8 mouse cellular contexts compared by ENCODE assay signal in the genomic region with DNA sequence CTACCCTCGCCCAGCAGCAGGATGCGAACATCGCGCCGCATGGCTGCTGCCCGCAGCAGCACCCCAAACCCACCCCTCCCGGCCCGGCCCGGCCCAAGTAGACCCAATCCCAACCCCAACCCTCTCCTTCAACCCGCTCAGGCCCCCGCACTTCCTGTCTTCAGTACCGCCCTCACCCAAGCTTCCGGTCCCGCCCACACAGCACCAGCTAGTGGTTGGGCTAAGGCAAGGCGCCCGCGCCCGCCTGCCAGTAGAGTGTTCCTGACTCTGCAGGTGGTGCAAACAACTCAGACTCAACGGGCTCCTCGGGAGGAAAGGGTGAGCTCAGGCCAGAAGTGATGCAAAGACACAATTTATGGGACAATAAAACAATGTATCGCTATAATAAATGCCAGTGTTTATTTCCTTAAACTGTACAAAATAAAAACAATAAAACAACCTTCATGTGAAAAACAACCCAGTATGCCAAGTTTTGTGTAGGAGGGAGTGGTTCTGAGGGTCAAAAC. TPM values are rescaled to one million over a fixed set of nuclear protein-coding genes. Genes with fewer than 3 reads are reported as not detected.
DNase-seq lines count a peak whose midpoint lies in the region; ATAC-seq and TF ChIP-seq lines count a peak whose summit lies in the region.

Gene Rhot2 (minus strand): TSS at position 456 of the 506 bp plus-strand sequence.

- intact Hi-C loops in heart, postnatal 25 days (cut with DNase I), result loop anchor here (1.0 kb wide), 1 partner anchor 15 kb away; no protein-coding TSS in a partner anchor

- peak within 1 kb of the TSS; percentile 73 for H3K27ac ChIP-seq in forebrain, embryonic 15.5 days (replicated peaks)
- H3K27ac ChIP-seq in layer of hippocampus, adult 2 months, result peak within 1 kb of the TSS; percentile 96
- H3K27ac ChIP-seq in lung, embryonic 14.5 days (ENCODE audit: low read depth), result peak within 1 kb of the TSS; percentile 72
- peak within 1 kb of the TSS; percentile 43 for H3K27ac ChIP-seq in olfactory bulb, adult 2 months (ENCODE audit: insufficient read depth, low read depth, low read length)
- peak within 1 kb of the TSS; percentile 71 for H3K27ac ChIP-seq in thymus, adult 2 months (ENCODE audit: control insufficient read depth, insufficient read depth, low read length)

- peak within 1 kb of the TSS; percentile 84 for H3K4me3 ChIP-seq in forebrain, embryonic 15.5 days
- peak within 1 kb of the TSS; percentile 83 for H3K4me3 ChIP-seq in layer of hippocampus, adult 2 months
- H3K4me3 ChIP-seq in lung, embryonic 14.5 days (ENCODE audit: low read depth, low read length), result peak within 1 kb of the TSS; percentile 85
- peak within 1 kb of the TSS; percentile 80 for H3K4me3 ChIP-seq in olfactory bulb, adult 2 months (ENCODE audit: insufficient read depth, low read depth, low read length)
- peak within 1 kb of the TSS; percentile 87 for H3K4me3 ChIP-seq in thymus, adult 2 months (ENCODE audit: control insufficient read depth, insufficient read depth, low read length)

- peak; percentile 91 for DNase-seq in ES-CJ7 (ENCODE audit: low read depth, low spot score)
- DNase-seq in cerebellum, adult 11 months, result peak; percentile 90
- peak; percentile 89 for DNase-seq in heart, postnatal 25 days (ENCODE audit: low spot score)
- DNase-seq in layer of hippocampus, adult 2 months (ENCODE audit: low spot score in 2 of 2), result peak; percentile 95 to 96
- DNase-seq in lung, embryonic 14.5 days, result peak; percentile 97
- peak; percentile 97 for DNase-seq in thymus, adult 2 months

- no peaks in the 10 kb centered on the region for H3K9me3 ChIP-seq in forebrain, embryonic 15.5 days
- H3K9me3 ChIP-seq in lung, embryonic 14.5 days (ENCODE audit: low read depth, low read length), result no peaks in the 10 kb centered on the region

- no peaks in the 10 kb centered on the region for H3K27me3 ChIP-seq in forebrain, embryonic 15.5 days
- no peaks in the 10 kb centered on the region for H3K27me3 ChIP-seq in lung, embryonic 14.5 days (ENCODE audit: insufficient read depth, low read length)
- H3K27me3 ChIP-seq in thymus, adult 2 months (ENCODE audit: control insufficient read depth, insufficient read depth, low read length), result no peaks in the 10 kb centered on the region

- peaks cover 19% of the 10 kb centered on the region for H3K4me1 ChIP-seq in forebrain, embryonic 15.5 days
- peaks cover 9% of the 10 kb centered on the region for H3K4me1 ChIP-seq in lung, embryonic 14.5 days (ENCODE audit: insufficient read depth)
- H3K4me1 ChIP-seq in olfactory bulb, adult 2 months (ENCODE audit: control insufficient read depth, insufficient read depth, low read length), result peaks cover 17% of the 10 kb centered on the region
- H3K4me1 ChIP-seq in thymus, adult 2 months (replicated peaks; ENCODE audit: control insufficient read depth, insufficient read depth, low read length), result peaks cover 17% of the 10 kb centered on the region

- peak within 1 kb of the TSS; percentile 78 for H3K9ac ChIP-seq in forebrain, embryonic 15.5 days (replicated peaks)
- peak within 1 kb of the TSS; percentile 82 for H3K9ac ChIP-seq in lung, embryonic 14.5 days

- peak; percentile 96 for ATAC-seq in forebrain, embryonic 15.5 days (replicated peaks)
- peak; percentile 97 for ATAC-seq in lung, embryonic 14.5 days (ENCODE audit: insufficient read depth)

- peaks cover 26% of the 10 kb centered on the region for H3K36me3 ChIP-seq in forebrain, embryonic 15.5 days
- peaks cover 55% of the 10 kb centered on the region for H3K36me3 ChIP-seq in lung, embryonic 14.5 days (ENCODE audit: insufficient read depth)
- H3K36me3 ChIP-seq in thymus, adult 2 months (ENCODE audit: control insufficient read depth, insufficient read depth, low read length), result peaks cover 24% of the 10 kb centered on the region

- WGBS in forebrain, embryonic 15.5 days, result under 1% methylated on average over 21 of the region's 21 CpGs
- 1% methylated on average over 21 of the region's 21 CpGs for whole genome bisulfite sequencing in lung, embryonic 14.5 days
- under 1% methylated on average over 21 of the region's 21 CpGs for WGBS in olfactory bulb, adult 2 months
- WGBS in thymus, adult 2 months, result under 1% methylated on average over 21 of the region's 21 CpGs

- H3K4me2 ChIP-seq in forebrain, embryonic 15.5 days (replicated peaks), result peak within 1 kb of the TSS; percentile 93
- peak within 1 kb of the TSS; percentile 91 for H3K4me2 ChIP-seq in lung, embryonic 14.5 days

- TF ChIP-seq CTCF in layer of hippocampus, adult 2 months (conservative IDR thresholded peaks at IDR 0.05), result peak; percentile 73
- TF ChIP-seq CTCF in lung, embryonic 14.5 days (IDR thresholded peaks at IDR 0.05; ENCODE audit: low read depth), result peak; percentile 80
- peak; percentile 13; the same call in 1 of the 2 replicates for TF ChIP-seq CTCF in olfactory bulb, adult 2 months (IDR thresholded peaks at IDR 0.05; ENCODE audit: insufficient read depth, low read depth, low read length)
- TF ChIP-seq CTCF in thymus, adult 2 months (IDR thresholded peaks at IDR 0.05; ENCODE audit: borderline replicate concordance, control insufficient read depth, extremely low read depth, insufficient read depth, low read length, poor library complexity), result peak; percentile 65; the same call in 1 of the 2 replicates

- peak; percentile 76; the same call in 1 of the 2 replicates for TF ChIP-seq POLR2A in olfactory bulb, adult 2 months (IDR thresholded peaks at IDR 0.05; ENCODE audit: insufficient read depth, low read depth, low read length)
- TF ChIP-seq POLR2A in thymus, adult 2 months (IDR thresholded peaks at IDR 0.05; ENCODE audit: control insufficient read depth, extremely low read depth, insufficient read depth, low read length, poor library complexity), result peak; percentile 78

RNA-seq across cellular contexts. Expression of gene Rhot2, which starts in this region (rescaled TPM):
- polyA plus RNA-seq in forebrain, embryonic 15.5 days (2015; fragmentation: Nextera tagmentation; extraction: Ambion mirVana), result 15.2 and 16.1 TPM in 2 replicates
- 100 to 1,000 TPM; 120 to 125 TPM for total RNA-seq in heart, postnatal 25 days (2021)
- total RNA-seq in layer of hippocampus, adult 2 months (2021), result 100 to 1,000 TPM in 1 of 2 experiments, 10 to 100 TPM in 1; 95.9 to 107 TPM
- 10.8 and 11.0 TPM in 2 replicates for polyA plus RNA-seq in lung, embryonic 14.5 days (2014; fragmentation: Nextera tagmentation; extraction: Ambion mirVana)
- not detected in 2 replicates for polyA plus RNA-seq in olfactory bulb, adult 2 months (2012; ENCODE audit: insufficient read depth, insufficient read length, low replicate concordance, missing spikeins)
- 192 and 206 TPM in 2 replicates for polyA plus RNA-seq in thymus, adult 2 months (2012; rRNA removed)

Comparison
In these comparisons a context has a peak if more than half of its experiments do, and no peak if none do; other contexts are left out.
1. Peak in every context shown above with its lines: DNase-seq, ATAC-seq, H3K4me3 ChIP-seq and H3K27ac ChIP-seq.
2. H3K27ac ChIP-seq: peak in every context shown above with its lines; median percentile 96 in layer of hippocampus, adult 2 months; 73 in forebrain, embryonic 15.5 days; 72 in lung, embryonic 14.5 days; 71 in thymus, adult 2 months; 43 in olfactory bulb, adult 2 months.
3. CTCF ChIP-seq: peak in every context shown above with its lines; median percentile 80 in lung, embryonic 14.5 days; 73 in layer of hippocampus, adult 2 months; 65 in thymus, adult 2 months; 13 in olfactory bulb, adult 2 months.